Mouse (Mus musculus) testis, adult 2 months (tissue): ENCODE results near the gene Fam168b.

ENCODE experiments used
- CTCF ChIP-seq: fragments of 200-500 bp; IDR thresholded peaks from 2 replicates; pipeline ENCODE4 v1.5.1; 2012; ENCODE audit warnings: low read depth, mild to moderate bottlenecking, inconsistent platforms, low read length, moderate library complexity; ENCODE audit not compliant: control insufficient read depth, insufficient read depth, insufficient replicate concordance
- POLR2A ChIP-seq: fragments of 200-500 bp; IDR thresholded peaks from 2 replicates; pipeline ENCODE4 v1.6.1; 2012; ENCODE audit warnings: low read depth, mild to moderate bottlenecking, inconsistent platforms, low read length, moderate library complexity; ENCODE audit not compliant: control insufficient read depth

GRCm38 (mm10) chr1:34768875-34769274 lies 74.0 kb downstream of the Fam168b start:
- TF ChIP-seq CTCF (no peak), POLR2A (no peak)
